Mouse (Mus musculus) heart, postnatal 0 days (tissue): Measurements from ENCODE around the gene Hoxc6. TPM values are rescaled to one million over a fixed set of nuclear protein-coding genes. Genes with fewer than 3 reads are reported as not detected.
A peak's percentile ranks its signal among the peaks of the same experiment; 100 is the strongest.

ENCODE experiments used
- ATAC-seq: fragments of 200-750 bp; cut with Nextera tagmentation; 2 replicates; pipeline ENCODE4 v1.8.0; 2017; ENCODE audit warnings: low read depth, moderate number of reproducible peaks, moderate library complexity; ENCODE audit not compliant: insufficient read depth
- DNase-seq: peaks from one replicate; pipeline ENCODE4 v3.0.0-alpha.2; 2016; ENCODE audit warnings: low spot score
- H3K27ac ChIP-seq: fragments of 300-500 bp; sonication (generic); 2 replicates; pipeline ENCODE4 v1.5.1; 2014; ENCODE audit warnings: low read depth, mild to moderate bottlenecking
- H3K27me3 ChIP-seq: fragments of 300-500 bp; sonication (generic); 2 replicates; pipeline ENCODE4 v1.6.1; 2014; ENCODE audit warnings: low read length, mixed read lengths; ENCODE audit not compliant: control insufficient read depth, insufficient read depth
- H3K36me3 ChIP-seq: fragments of 300-500 bp; sonication (generic); replicated peaks from 2 replicates; pipeline ENCODE4 v1.6.1; 2014; ENCODE audit warnings: low read length, mixed read lengths; ENCODE audit not compliant: control insufficient read depth, insufficient read depth
- H3K4me1 ChIP-seq: fragments of 300-500 bp; sonication (generic); 2 replicates; pipeline ENCODE4 v1.6.1; 2014; ENCODE audit warnings: antibody characterized with exemption; ENCODE audit not compliant: control insufficient read depth, insufficient read depth
- H3K4me2 ChIP-seq: fragments of 300-500 bp; sonication (generic); 2 replicates; pipeline ENCODE4 v1.6.1; 2014; ENCODE audit warnings: low read depth, mild to moderate bottlenecking, low read length, moderate library complexity
- H3K4me3 ChIP-seq: fragments of 300-500 bp; sonication (generic); 2 replicates; pipeline ENCODE4 v1.5.1; 2014; ENCODE audit warnings: low read depth, low read length
- H3K9ac ChIP-seq: fragments of 300-500 bp; sonication (generic); replicated peaks from 2 replicates; pipeline ENCODE4 v1.6.1; 2014; ENCODE audit warnings: low read depth, low read length, mixed read lengths
- H3K9me3 ChIP-seq: fragments of 300-500 bp; sonication (generic); replicated peaks from 2 replicates; pipeline ENCODE4 v1.6.1; 2016; ENCODE audit warnings: low read length; ENCODE audit not compliant: control insufficient read depth
- CTCF ChIP-seq: IDR thresholded peaks from 2 replicates; pipeline ENCODE4 v1.5.1; 2016; ENCODE audit warnings: antibody characterized with exemption, control low read depth, low read depth
- EP300 ChIP-seq: IDR thresholded peaks from 2 replicates; pipeline ENCODE4 v1.6.1; 2016; ENCODE audit warnings: antibody characterized with exemption, low read depth
- WGBS: fragments of 180-500 bp; shearing (Covaris S2); extraction: QIAGEN DNeasy Blood & Tissue Kit; methylation state at CpG from one replicate; pipeline ENCODE4 v1.1.7; 2014; 5-methylcytosine and 5-hydroxymethylcytosine counted together
- polyA plus RNA-seq: library from polyadenylated mRNA; unstranded; fragments of >200 nt; fragmentation: Nextera tagmentation; extraction: Ambion mirVana; gene quantifications from 2 replicates; pipeline ENCODE4 v1.2.1, GENCODE M21; 2015
- total RNA-seq: library from RNA; depleted of rRNA; stranded (reverse); fragments of >200 nt; gene quantifications from 2 replicates; pipeline ENCODE4 v1.2.3, GENCODE M21; 2014; ENCODE audit warnings: low replicate concordance

Gene Hoxc6
- total and polyA plus RNA-seq, 2 experiments from 2014 or later = not detected

- Histone ChIP-seq H3K9me3 (no peaks in the 10 kb centered on the region), H3K27me3 (peaks cover 98% of the 10 kb centered on the region), H3K36me3 (no peaks in the 10 kb centered on the region), H3K4me2 (no peak overlapping the region), H3K4me3 (no peak overlapping the region), H3K9ac (no peak overlapping the region), H3K4me1 (no peaks in the 10 kb centered on the region), H3K27ac (no peak overlapping the region)
- ATAC-seq (peak; percentile 71), DNase-seq (peak; percentile 87)
- peak; percentile 93 for TF ChIP-seq CTCF
- TF ChIP-seq EP300 = no peak
- 3% methylated on average over 21 of the region's 21 CpGs for WGBS
Measured at GRCm38 (mm10) chr15:102987124-102987833, 10.8 kb upstream of the Hoxc6 start.

GRCm38 (mm10) chr15:102988078-102988477 lies 10.0 kb upstream of the Hoxc6 start:
- Histone ChIP-seq H3K4me3 (no peak overlapping the region), H3K36me3 (no peaks in the 10 kb centered on the region), H3K9ac (no peak overlapping the region), H3K27ac (no peak overlapping the region), H3K4me1 (no peaks in the 10 kb centered on the region), H3K4me2 (no peak overlapping the region), H3K9me3 (no peaks in the 10 kb centered on the region), H3K27me3 (peaks cover 98% of the 10 kb centered on the region)
- ATAC-seq (no peak), DNase-seq (no peak)
- WGBS = 25% methylated on average over 5 of the region's 5 CpGs
- TF ChIP-seq CTCF (no peak), EP300 (no peak)

GRCm38 (mm10) chr15:102990461-102991397 lies 7.3 kb upstream of the Hoxc6 start, which contains the start of gene Hoxc8:
Gene Hoxc8 (plus strand): TSS chr15:102990607.
- H3K36me3 ChIP-seq = no peaks in the 10 kb centered on the region
- no peak for TF ChIP-seq EP300
- no peak for TF ChIP-seq CTCF
- ATAC-seq (no peak), DNase-seq (no peak)
- no peak within 1 kb of the TSS for H3K4me2 ChIP-seq
- no peaks in the 10 kb centered on the region for H3K9me3 ChIP-seq
- peak within 1 kb of the TSS; percentile 10; the same call in 1 of the 2 replicates for H3K4me3 ChIP-seq
- H3K4me1 ChIP-seq = no peaks in the 10 kb centered on the region
- peaks cover 98% of the 10 kb centered on the region for H3K27me3 ChIP-seq
- 3% methylated on average over 69 of the region's 69 CpGs for WGBS
- no peak within 1 kb of the TSS for H3K9ac ChIP-seq
- no peak within 1 kb of the TSS for H3K27ac ChIP-seq

GRCm38 (mm10) chr15:102991782-102992181 lies 6.3 kb upstream of the Hoxc6 start:
- DNase-seq = no peak
- peaks cover 98% of the 10 kb centered on the region for H3K27me3 ChIP-seq
- no peak overlapping the region for H3K27ac ChIP-seq
- ATAC-seq = no peak
- whole genome bisulfite sequencing = 3% methylated on average over 7 of the region's 7 CpGs
- H3K9me3 ChIP-seq = no peaks in the 10 kb centered on the region
- H3K9ac ChIP-seq = no peak overlapping the region
- H3K4me1 ChIP-seq = no peaks in the 10 kb centered on the region
- H3K4me3 ChIP-seq = no peak overlapping the region
- TF ChIP-seq EP300 = no peak
- TF ChIP-seq CTCF = no peak
- H3K4me2 ChIP-seq = no peak overlapping the region
- H3K36me3 ChIP-seq = no peaks in the 10 kb centered on the region

- H3K36me3 ChIP-seq = no peaks in the 10 kb centered on the region
- no peak for TF ChIP-seq CTCF
- H3K27ac ChIP-seq = no peak overlapping the region
- 2% methylated on average over 11 of the region's 11 CpGs for WGBS
- H3K4me2 ChIP-seq = no peak overlapping the region
- no peak overlapping the region for H3K4me3 ChIP-seq
- no peaks in the 10 kb centered on the region for H3K9me3 ChIP-seq
- DNase-seq = no peak
- H3K27me3 ChIP-seq = peaks cover 98% of the 10 kb centered on the region
- no peaks in the 10 kb centered on the region for H3K4me1 ChIP-seq
- H3K9ac ChIP-seq = no peak overlapping the region
- ATAC-seq = no peak
Measured at GRCm38 (mm10) chr15:102992206-102992605, 5.9 kb upstream of the Hoxc6 start.
